Mouse (Mus musculus): ENCODE results near the gene Camk2g. TPM values are rescaled to one million over a fixed set of nuclear protein-coding genes. Genes with fewer than 3 reads are reported as not detected.

Gene Camk2g
- total and polyA plus RNA-seq, 3 experiments, result 15.7 to 33.1 (median 18.5) TPM

GRCm38 (mm10) chr14:20719767-20720166 lies 74.1 kb downstream of the Camk2g start:
- H3K4me3 ChIP-seq (replicated peaks in 1 of 3; ENCODE audit: low read depth in 2 of 3, low read length in 2 of 3, poor library complexity in 1 of 3), result no peak overlapping the region
- DNase-seq (ENCODE audit: extremely low read depth), result no peak
- no peak overlapping the region for H3K27ac ChIP-seq (ENCODE audit: insufficient read depth, low read depth)
- TF ChIP-seq NRF1 (IDR thresholded peaks at IDR 0.05; ENCODE audit: low read depth, low read length), result no peak
- no peak for TF ChIP-seq CHD1 (IDR thresholded peaks at IDR 0.05; ENCODE audit: low read depth, low read length)
- no peak for TF ChIP-seq MYC (IDR thresholded peaks at IDR 0.05; ENCODE audit: low read depth, low read length)
- no peak for TF ChIP-seq TBP (conservative IDR thresholded peaks at IDR 0.05; ENCODE audit: low read depth, low read length)
- TF ChIP-seq RAD21 (IDR thresholded peaks at IDR 0.05; ENCODE audit: low read depth, low read length), result no peak
- TF ChIP-seq NELFE (IDR thresholded peaks at IDR 0.05; ENCODE audit: low read depth, low read length), result no peak
- TF ChIP-seq ZNF384 (IDR thresholded peaks at IDR 0.05; ENCODE audit: low read depth, low read length), result no peak
- TF ChIP-seq EP300 (IDR thresholded peaks at IDR 0.05; ENCODE audit: low read length), result no peak
- TF ChIP-seq HCFC1 (IDR thresholded peaks at IDR 0.05; ENCODE audit: low read depth, low read length), result no peak
- no peak for TF ChIP-seq ELF1 (IDR thresholded peaks at IDR 0.05; ENCODE audit: low read depth, low read length)
- TF ChIP-seq CHD2 (IDR thresholded peaks at IDR 0.05; ENCODE audit: low read length), result no peak
- no peak overlapping the region for H3K9ac ChIP-seq (ENCODE audit: insufficient read depth, low read depth)
- H3K79me2 ChIP-seq (replicated peaks; ENCODE audit: control insufficient read depth, extremely low read depth, insufficient read depth, poor library complexity, severe bottlenecking), result no peaks in the 10 kb centered on the region
- peaks cover 89 to 99% of the 10 kb centered on the region in 2 experiments for H3K36me3 ChIP-seq (replicated peaks in 1 of 2; ENCODE audit: control insufficient read depth in 1 of 2, insufficient read depth in 1 of 2, low read length in 1 of 2)
- no peaks in the 10 kb centered on the region for H3K9me3 ChIP-seq (replicated peaks; ENCODE audit: low read length)
- dilution Hi-C loops (cut with MboI; ENCODE audit: extremely low pct_ligation_motif_present, extremely low pct_unique_long_range_greater_than_20kb, low sequenced_read_pairs), result no loop called here
- in situ Hi-C loops (cut with MboI; ENCODE audit: low pct_ligation_motif_present, low pct_unique_long_range_greater_than_20kb, low sequenced_read_pairs), result no loop called here
- no peaks in the 10 kb centered on the region for H3K4me1 ChIP-seq (ENCODE audit: control insufficient read depth in 1 of 2, insufficient read depth in 2 of 2)
- H3K27me3 ChIP-seq (replicated peaks), result no peaks in the 10 kb centered on the region
- no peak overlapping the region for H3K4me2 ChIP-seq (ENCODE audit: insufficient read depth, low read depth, poor library complexity, severe bottlenecking)

GRCm38 (mm10) chr14:20718443-20718842 lies 75.4 kb downstream of the Camk2g start:
- dilution Hi-C loops (cut with MboI; ENCODE audit: extremely low pct_ligation_motif_present, extremely low pct_unique_long_range_greater_than_20kb, low sequenced_read_pairs), result no loop called here
- in situ Hi-C loops (cut with MboI; ENCODE audit: low pct_ligation_motif_present, low pct_unique_long_range_greater_than_20kb, low sequenced_read_pairs), result no loop called here
- no peaks in the 10 kb centered on the region for H3K4me1 ChIP-seq (ENCODE audit: control insufficient read depth in 1 of 2, insufficient read depth in 2 of 2)
- no peak overlapping the region for H3K4me2 ChIP-seq (ENCODE audit: insufficient read depth, low read depth, poor library complexity, severe bottlenecking)
- no peak for DNase-seq (ENCODE audit: extremely low read depth)
- no peak overlapping the region for H3K27ac ChIP-seq (ENCODE audit: insufficient read depth, low read depth)
- peaks cover 92 to 99% of the 10 kb centered on the region in 2 experiments for H3K36me3 ChIP-seq (replicated peaks in 1 of 2; ENCODE audit: control insufficient read depth in 1 of 2, insufficient read depth in 1 of 2, low read length in 1 of 2)
- no peak overlapping the region for H3K9ac ChIP-seq (ENCODE audit: insufficient read depth, low read depth)
- no peak overlapping the region for H3K4me3 ChIP-seq (replicated peaks in 1 of 3; ENCODE audit: low read depth in 2 of 3, low read length in 2 of 3, poor library complexity in 1 of 3)
- H3K27me3 ChIP-seq (replicated peaks), result no peaks in the 10 kb centered on the region
- TF ChIP-seq MAX (IDR thresholded peaks at IDR 0.05; ENCODE audit: low read length) (no peak), HCFC1 (IDR thresholded peaks at IDR 0.05; ENCODE audit: low read depth, low read length) (no peak), EP300 (IDR thresholded peaks at IDR 0.05; ENCODE audit: low read length) (no peak), MEF2A (IDR thresholded peaks at IDR 0.05; ENCODE audit: borderline replicate concordance, low read depth, low read length) (no peak), SMC3 (IDR thresholded peaks at IDR 0.05; ENCODE audit: low read depth, low read length) (no peak), SIN3A (IDR thresholded peaks at IDR 0.05; ENCODE audit: low read length) (no peak), E2F4 (IDR thresholded peaks at IDR 0.05; ENCODE audit: insufficient replicate concordance, low read depth, low read length) (no peak), JUN (IDR thresholded peaks at IDR 0.05; ENCODE audit: insufficient read depth, low read depth, low read length) (no peak), ZNF384 (IDR thresholded peaks at IDR 0.05; ENCODE audit: low read depth, low read length) (no peak), MAFK (IDR thresholded peaks at IDR 0.05; ENCODE audit: insufficient replicate concordance, low read length) (no peak), PAX5 (IDR thresholded peaks at IDR 0.05; ENCODE audit: low read length) (no peak)
- no peaks in the 10 kb centered on the region for H3K79me2 ChIP-seq (replicated peaks; ENCODE audit: control insufficient read depth, extremely low read depth, insufficient read depth, poor library complexity, severe bottlenecking)
- no peaks in the 10 kb centered on the region for H3K9me3 ChIP-seq (replicated peaks; ENCODE audit: low read length)
